ENCODE assay signal across 12 mouse cellular contexts in genomic region chr16:91505116-91505601, GRCm38 (mm10). TPM values are rescaled to one million over a fixed set of nuclear protein-coding genes. Genes with fewer than 3 reads are reported as not detected.
DNase-seq lines count a peak whose midpoint lies in the region; ATAC-seq and TF ChIP-seq lines count a peak whose summit lies in the region.
"Had no signal": no experiment of that assay in that cellular context is flagged by ENCODE, and none has a peak within 500 bp of the region (broad histone marks: within the 10 kb centered on the region; RNA-seq: fewer than 3 reads in every experiment).

No protein-coding gene starts in this region.

- H3K9ac ChIP-seq in heart, embryonic 16.5 days (ENCODE audit: low read length): no peak overlapping the region
- H3K9ac ChIP-seq: heart, embryonic 13.5 days had no signal

- H3K36me3 ChIP-seq in heart, embryonic 16.5 days (ENCODE audit: control insufficient read depth, insufficient read depth): peaks cover 58% of the 10 kb centered on the region
- H3K36me3 ChIP-seq in thymus, adult 2 months (ENCODE audit: control insufficient read depth, insufficient read depth, low read length): peaks cover 62% of the 10 kb centered on the region

- no peak overlapping the region for H3K4me2 ChIP-seq in heart, embryonic 16.5 days (ENCODE audit: low read depth, low read length)
- H3K4me2 ChIP-seq: heart, embryonic 13.5 days had no signal

- intact Hi-C loops in heart, postnatal 36 days (cut with DNase I): no loop called here

- ATAC-seq in heart, embryonic 16.5 days (replicated peaks; ENCODE audit: extremely low read depth, insufficient read depth, low FRiP score): peak; percentile 60; the same call in 1 of the 2 replicates
- ATAC-seq: intestine, embryonic 16.5 days; Patski had no signal

- no peaks in the 10 kb centered on the region for H3K9me3 ChIP-seq in heart, embryonic 16.5 days (replicated peaks; ENCODE audit: control insufficient read depth, low read length)
- H3K9me3 ChIP-seq: heart, embryonic 13.5 days had no signal

- DNase-seq in heart, postnatal 36 days: no peak
- peak; percentile 79 for DNase-seq in cerebellum, adult 11-12 months
- DNase-seq in cerebellum, postnatal 25 days: peak; percentile 69 to 71
- DNase-seq in layer of hippocampus, adult 8-10 months (ENCODE audit: low spot score in 2 of 2): peak; percentile 37 to 55
- no peak for DNase-seq in testis, postnatal 10 days (ENCODE audit: low spot score)
- no peak for DNase-seq in thymus, adult 2 months
- DNase-seq: adrenal gland, postnatal 14 days; thymus, adult 18-20 months had no signal

- no peaks in the 10 kb centered on the region for H3K27me3 ChIP-seq in heart, embryonic 16.5 days (ENCODE audit: control insufficient read depth, insufficient read depth, low read length)
- no peaks in the 10 kb centered on the region for H3K27me3 ChIP-seq in thymus, adult 2 months (ENCODE audit: control insufficient read depth, insufficient read depth, low read length)
- H3K27me3 ChIP-seq: heart, embryonic 13.5 days; Patski had no signal

- TF ChIP-seq POLR2A in thymus, adult 2 months (IDR thresholded peaks at IDR 0.05; ENCODE audit: control insufficient read depth, extremely low read depth, insufficient read depth, low read length, poor library complexity): no peak

- H3K4me3 ChIP-seq in heart, embryonic 16.5 days (ENCODE audit: low read length): no peak overlapping the region
- H3K4me3 ChIP-seq in thymus, adult 2 months (ENCODE audit: control insufficient read depth, insufficient read depth, low read length): no peak overlapping the region
- H3K4me3 ChIP-seq: heart, embryonic 13.5 days had no signal

- 78% methylated on average over 15 of the region's 15 CpGs for WGBS in heart, embryonic 16.5 days
- WGBS in thymus, adult 2 months: 95% methylated on average over 15 of the region's 15 CpGs

- H3K4me1 ChIP-seq in heart, embryonic 16.5 days (ENCODE audit: control insufficient read depth, insufficient read depth, low read length): peaks cover 2% of the 10 kb centered on the region; the same call in 1 of the 2 replicates
- H3K4me1 ChIP-seq in thymus, adult 2 months (replicated peaks; ENCODE audit: control insufficient read depth, insufficient read depth, low read length): no peaks in the 10 kb centered on the region

- no peak for TF ChIP-seq CTCF in thymus, adult 2 months (IDR thresholded peaks at IDR 0.05; ENCODE audit: borderline replicate concordance, control insufficient read depth, extremely low read depth, insufficient read depth, low read length, poor library complexity)

- no peak overlapping the region for H3K27ac ChIP-seq in heart, embryonic 16.5 days (ENCODE audit: low read length)
- H3K27ac ChIP-seq in thymus, adult 2 months (ENCODE audit: control insufficient read depth, insufficient read depth, low read length): no peak overlapping the region
- H3K27ac ChIP-seq: heart, embryonic 13.5 days had no signal

RNA-seq across cellular contexts. Expression of gene Ifnar1, which starts 20.1 kb away (rescaled TPM):
- 40.9 and 41.1 TPM in 2 replicates for polyA plus RNA-seq in heart, embryonic 16.5 days (2015; fragmentation: Nextera tagmentation; extraction: Ambion mirVana)
- total RNA-seq in heart, postnatal 36 days (2021): 10 to 100 TPM; 31.5 to 32.6 TPM
- total RNA-seq in layer of hippocampus, adult 8-10 months (2022): 10 to 100 TPM; 44.9 to 54.0 (median 48.4) TPM
- polyA plus RNA-seq in thymus, adult 2 months (2012; rRNA removed): 47.0 and 49.1 TPM in 2 replicates

RNA-seq across cellular contexts. Expression of gene Ifngr2, which starts 41.7 kb away (rescaled TPM):
- polyA plus RNA-seq in heart, embryonic 16.5 days (2015; fragmentation: Nextera tagmentation; extraction: Ambion mirVana): 134 and 141 TPM in 2 replicates
- total RNA-seq in heart, postnatal 36 days (2021): 100 to 1,000 TPM; 128 to 159 TPM
- 10 to 100 TPM; 38.9 to 52.7 (median 46.3) TPM for total RNA-seq in layer of hippocampus, adult 8-10 months (2022)
- 33.4 and 34.4 TPM in 2 replicates for polyA plus RNA-seq in thymus, adult 2 months (2012; rRNA removed)

Comparison
In these comparisons a context has a peak if more than half of its experiments do, and no peak if none do; other contexts are left out.
1. DNase-seq: peak in cerebellum, adult 11-12 months (single experiment), cerebellum, postnatal 25 days (2 of 2) and layer of hippocampus, adult 8-10 months (2 of 2); none in heart, postnatal 36 days (0 of 2), testis, postnatal 10 days (single experiment) and thymus, adult 2 months (single experiment).